Mouse (Mus musculus): Measurements from ENCODE around the gene Gm20671. TPM values are rescaled to one million over a fixed set of nuclear protein-coding genes. Genes with fewer than 3 reads are reported as not detected.

Gm20671 gene
- polyA plus RNA-seq, 1 experiment = 1.4 TPM

GRCm38 (mm10) chr5:32722263-32722662 lies 104.6 kb downstream of the Gm20671 start:
- no peak overlapping the region for H3K27ac ChIP-seq (ENCODE audit: insufficient read depth, low read length)
- 26% methylated on average over 7 of the region's 7 CpGs for WGBS
- H3K27me3 ChIP-seq (ENCODE audit: control insufficient read depth, insufficient read depth, low read length) = no peaks in the 10 kb centered on the region
- H3K4me3 ChIP-seq (replicated peaks; ENCODE audit: insufficient read depth, low read depth, low read length) = no peak overlapping the region
- TF ChIP-seq POLR2A (IDR thresholded peaks at IDR 0.05; ENCODE audit: borderline replicate concordance, insufficient read depth, low read length) = no peak
- TF ChIP-seq CTCF (IDR thresholded peaks at IDR 0.05; ENCODE audit: borderline replicate concordance, insufficient read depth, low read depth, low read length) = no peak
- peaks cover 3% of the 10 kb centered on the region; the same call in 1 of the 2 replicates for H3K4me1 ChIP-seq (ENCODE audit: control insufficient read depth, insufficient read depth, low read length)
- DNase-seq = no peak

GRCm38 (mm10) chr5:32721316-32721715 lies 105.6 kb downstream of the Gm20671 start:
- Histone ChIP-seq H3K4me3 (replicated peaks; ENCODE audit: insufficient read depth, low read depth, low read length) (no peak overlapping the region), H3K27ac (ENCODE audit: insufficient read depth, low read length) (no peak overlapping the region), H3K4me1 (ENCODE audit: control insufficient read depth, insufficient read depth, low read length) (peaks cover 3% of the 10 kb centered on the region; the same call in 1 of the 2 replicates), H3K27me3 (ENCODE audit: control insufficient read depth, insufficient read depth, low read length) (no peaks in the 10 kb centered on the region)
- DNase-seq = no peak
- TF ChIP-seq CTCF (IDR thresholded peaks at IDR 0.05; ENCODE audit: borderline replicate concordance, insufficient read depth, low read depth, low read length) = no peak
- TF ChIP-seq POLR2A (IDR thresholded peaks at IDR 0.05; ENCODE audit: borderline replicate concordance, insufficient read depth, low read length) = no peak
- 69% methylated on average over 3 of the region's 3 CpGs for WGBS

- TF ChIP-seq CTCF (IDR thresholded peaks at IDR 0.05; ENCODE audit: borderline replicate concordance, insufficient read depth, low read depth, low read length) = no peak
- no peak for TF ChIP-seq POLR2A (IDR thresholded peaks at IDR 0.05; ENCODE audit: borderline replicate concordance, insufficient read depth, low read length)
Measured at GRCm38 (mm10) chr5:32720416-32720815, 106.5 kb downstream of the Gm20671 start.

GRCm38 (mm10) chr5:32718916-32719315 lies 108.0 kb downstream of the Gm20671 start:
- no peak for DNase-seq
- TF ChIP-seq CTCF (IDR thresholded peaks at IDR 0.05; ENCODE audit: borderline replicate concordance, insufficient read depth, low read depth, low read length) (no peak), POLR2A (IDR thresholded peaks at IDR 0.05; ENCODE audit: borderline replicate concordance, insufficient read depth, low read length) (no peak)
- Histone ChIP-seq H3K27me3 (ENCODE audit: control insufficient read depth, insufficient read depth, low read length) (no peaks in the 10 kb centered on the region), H3K4me1 (ENCODE audit: control insufficient read depth, insufficient read depth, low read length) (peaks cover 3% of the 10 kb centered on the region; the same call in 1 of the 2 replicates), H3K4me3 (replicated peaks; ENCODE audit: insufficient read depth, low read depth, low read length) (no peak overlapping the region), H3K27ac (ENCODE audit: insufficient read depth, low read length) (no peak overlapping the region)
- WGBS = 56% methylated on average over 6 of the region's 6 CpGs

More at GRCm38 (mm10) chr5:32720416-32720815, 106.5 kb downstream of the Gm20671 start:
- DNase-seq = no peak
- WGBS = 72% methylated on average over 9 of the region's 9 CpGs
- Histone ChIP-seq H3K4me3 (replicated peaks; ENCODE audit: insufficient read depth, low read depth, low read length) (no peak overlapping the region), H3K27ac (ENCODE audit: insufficient read depth, low read length) (no peak overlapping the region), H3K4me1 (ENCODE audit: control insufficient read depth, insufficient read depth, low read length) (peaks cover 3% of the 10 kb centered on the region; the same call in 1 of the 2 replicates), H3K27me3 (ENCODE audit: control insufficient read depth, insufficient read depth, low read length) (no peaks in the 10 kb centered on the region)

- TF ChIP-seq POLR2A (IDR thresholded peaks at IDR 0.05; ENCODE audit: borderline replicate concordance, insufficient read depth, low read length) (no peak), CTCF (IDR thresholded peaks at IDR 0.05; ENCODE audit: borderline replicate concordance, insufficient read depth, low read depth, low read length) (no peak)
- WGBS = 33% methylated on average over 1 of the region's 1 CpGs
- H3K4me1 ChIP-seq (ENCODE audit: control insufficient read depth, insufficient read depth, low read length) = peaks cover 7% of the 10 kb centered on the region
- DNase-seq = no peak
- H3K27me3 ChIP-seq (ENCODE audit: control insufficient read depth, insufficient read depth, low read length) = no peaks in the 10 kb centered on the region
- no peak overlapping the region for H3K4me3 ChIP-seq (replicated peaks; ENCODE audit: insufficient read depth, low read depth, low read length)
- no peak overlapping the region for H3K27ac ChIP-seq (ENCODE audit: insufficient read depth, low read length)
Measured at GRCm38 (mm10) chr5:32717726-32718125, 109.2 kb downstream of the Gm20671 start.

- H3K4me1 ChIP-seq (ENCODE audit: control insufficient read depth, insufficient read depth, low read length) = peaks cover 3% of the 10 kb centered on the region; the same call in 1 of the 2 replicates
- H3K27me3 ChIP-seq (ENCODE audit: control insufficient read depth, insufficient read depth, low read length) = no peaks in the 10 kb centered on the region
- TF ChIP-seq CTCF (IDR thresholded peaks at IDR 0.05; ENCODE audit: borderline replicate concordance, insufficient read depth, low read depth, low read length) (peak; percentile 88), POLR2A (IDR thresholded peaks at IDR 0.05; ENCODE audit: borderline replicate concordance, insufficient read depth, low read length) (peak; percentile 92)
- under 1% methylated on average over 55 of the region's 55 CpGs for WGBS
- H3K27ac ChIP-seq (ENCODE audit: insufficient read depth, low read length) = peak overlapping the region; percentile 8
- DNase-seq = peak; percentile 91 to 96
- H3K4me3 ChIP-seq (replicated peaks; ENCODE audit: insufficient read depth, low read depth, low read length) = peak overlapping the region; percentile 84
Measured at GRCm38 (mm10) chr5:32713703-32714467, 113.0 kb downstream of the Gm20671 start.

- DNase-seq = no peak
- Histone ChIP-seq H3K27ac (ENCODE audit: insufficient read depth, low read length) (peak overlapping the region; percentile 8), H3K27me3 (ENCODE audit: control insufficient read depth, insufficient read depth, low read length) (no peaks in the 10 kb centered on the region), H3K4me1 (ENCODE audit: control insufficient read depth, insufficient read depth, low read length) (peaks cover 3% of the 10 kb centered on the region; the same call in 1 of the 2 replicates), H3K4me3 (replicated peaks; ENCODE audit: insufficient read depth, low read depth, low read length) (peak overlapping the region; percentile 84)
- TF ChIP-seq CTCF (IDR thresholded peaks at IDR 0.05; ENCODE audit: borderline replicate concordance, insufficient read depth, low read depth, low read length) (no peak), POLR2A (IDR thresholded peaks at IDR 0.05; ENCODE audit: borderline replicate concordance, insufficient read depth, low read length) (no peak)
- 8% methylated on average over 2 of the region's 2 CpGs for WGBS
Measured at GRCm38 (mm10) chr5:32713042-32713702, 113.7 kb downstream of the Gm20671 start.

Data from cerebellum, adult 2 months (tissue).